Mouse (Mus musculus) heart, embryonic 13.5 days (tissue): Measurements from ENCODE around the gene Epb41l3. TPM values are rescaled to one million over a fixed set of nuclear protein-coding genes. Genes with fewer than 3 reads are reported as not detected.

Experiments used
- ATAC-seq: fragments of 200-750 bp; cut with Nextera tagmentation; 2 replicates; pipeline ENCODE4 v1.8.0; 2017; ENCODE audit warnings: moderate TSS enrichment; ENCODE audit not compliant: insufficient number of reproducible peaks, low FRiP score, low TSS enrichment; ENCODE audit errors: extremely low read depth
- H3K27ac ChIP-seq: fragments of 300-500 bp; sonication (generic); replicated peaks from 2 replicates; pipeline ENCODE4 v1.5.1; 2015; ENCODE audit warnings: moderate library complexity, mild to moderate bottlenecking, inconsistent platforms
- H3K27me3 ChIP-seq: fragments of 300-500 bp; sonication (generic); replicated peaks from 2 replicates; pipeline ENCODE4 v1.6.1; 2015; ENCODE audit warnings: mild to moderate bottlenecking, inconsistent platforms
- H3K36me3 ChIP-seq: fragments of 300-500 bp; sonication (generic); 2 replicates; pipeline ENCODE4 v1.6.1; 2015; ENCODE audit warnings: mild to moderate bottlenecking, inconsistent platforms
- H3K4me1 ChIP-seq: fragments of 300-500 bp; sonication (generic); 2 replicates; pipeline ENCODE4 v1.6.1; 2015; ENCODE audit warnings: inconsistent platforms
- H3K4me2 ChIP-seq: fragments of 300-500 bp; sonication (generic); 2 replicates; pipeline ENCODE4 v1.6.1; 2015; ENCODE audit warnings: inconsistent platforms, mild to moderate bottlenecking, moderate library complexity
- H3K4me3 ChIP-seq: fragments of 300-500 bp; sonication (generic); 2 replicates; pipeline ENCODE4 v1.5.1; 2015; ENCODE audit warnings: moderate library complexity, mild to moderate bottlenecking, inconsistent platforms
- H3K9ac ChIP-seq: fragments of 300-500 bp; sonication (generic); 2 replicates; pipeline ENCODE4 v1.6.1; 2015; ENCODE audit warnings: inconsistent platforms, mild to moderate bottlenecking, moderate library complexity
- H3K9me3 ChIP-seq: fragments of 300-500 bp; sonication (generic); 2 replicates; pipeline ENCODE4 v1.6.1; 2016; ENCODE audit warnings: inconsistent platforms
- WGBS: fragments of 180-500 bp; shearing (Covaris S2); methylation state at CpG from one replicate; pipeline ENCODE4 v1.1.7; 2015; ENCODE audit warnings: mixed read lengths; 5-methylcytosine and 5-hydroxymethylcytosine counted together
- polyA plus RNA-seq: library from polyadenylated mRNA; unstranded; fragments of >200 nt; fragmentation: Nextera tagmentation; extraction: Ambion mirVana; gene quantifications from 2 replicates; pipeline ENCODE4 v1.2.1, GENCODE M21; 2015

The Epb41l3 gene
- polyA plus RNA-seq, 1 experiment from 2014 or later: 98.4 TPM

DNA sequence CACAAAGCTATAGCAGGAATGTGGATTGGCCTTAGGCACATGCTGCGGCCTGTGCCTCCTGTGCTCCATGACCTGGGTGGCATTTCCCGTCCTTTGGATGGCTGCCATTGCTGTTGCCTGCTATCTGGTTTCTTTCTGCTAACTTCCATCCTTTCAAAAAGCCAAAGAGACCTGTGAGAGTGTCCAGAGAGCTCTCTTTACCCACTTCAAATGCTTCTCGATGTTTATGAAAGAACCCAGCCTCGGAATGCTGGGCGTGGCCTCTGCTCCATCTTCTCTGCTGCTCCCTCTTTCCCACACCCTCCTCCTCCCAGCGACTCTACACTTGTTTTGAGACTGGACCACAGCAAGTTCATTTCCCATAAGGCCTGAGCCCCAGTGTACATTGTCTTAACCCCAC, 120.3 kb downstream of the Epb41l3 start:
- Histone ChIP-seq H3K9ac (no peak overlapping the region), H3K27me3 (no peaks in the 10 kb centered on the region), H3K4me1 (peaks cover 80% of the 10 kb centered on the region), H3K27ac (peak overlapping the region; percentile 83), H3K9me3 (no peaks in the 10 kb centered on the region), H3K36me3 (no peaks in the 10 kb centered on the region), H3K4me3 (peak overlapping the region; percentile 16), H3K4me2 (peak overlapping the region; percentile 56)
- peak; percentile 16; the same call in 1 of the 2 replicates for ATAC-seq
- WGBS: 29% methylated on average over 6 of the region's 6 CpGs

DNA sequence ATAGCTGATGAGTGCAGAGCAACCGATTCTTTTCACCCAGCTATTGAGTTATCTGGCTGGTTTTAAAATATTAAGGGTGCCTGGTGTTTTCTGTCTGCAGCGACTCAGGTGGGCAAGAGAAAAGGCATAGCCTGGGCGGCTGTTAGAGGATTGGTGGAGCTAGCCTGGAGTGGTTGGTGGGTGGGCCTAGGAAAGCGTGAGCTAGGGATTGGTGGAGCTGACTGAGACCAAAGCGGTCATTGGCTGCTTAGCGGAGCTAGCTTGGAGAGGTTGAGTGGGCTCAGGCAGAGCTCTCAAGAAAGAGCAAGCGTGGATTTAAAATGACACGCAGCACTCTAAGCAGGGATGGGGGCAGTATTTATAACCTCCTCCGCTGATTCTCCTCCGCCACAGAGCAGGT, 121.2 kb downstream of the Epb41l3 start:
- Histone ChIP-seq H3K9me3 (no peaks in the 10 kb centered on the region), H3K27me3 (no peaks in the 10 kb centered on the region), H3K4me1 (peaks cover 77% of the 10 kb centered on the region), H3K36me3 (no peaks in the 10 kb centered on the region), H3K9ac (peak overlapping the region; percentile 30; the same call in 1 of the 2 replicates), H3K27ac (peak overlapping the region; percentile 83), H3K4me2 (peak overlapping the region; percentile 56), H3K4me3 (peak overlapping the region; percentile 16)
- 57% methylated on average over 10 of the region's 10 CpGs for WGBS
- ATAC-seq: peak; percentile 66; the same call in 1 of the 2 replicates

DNA sequence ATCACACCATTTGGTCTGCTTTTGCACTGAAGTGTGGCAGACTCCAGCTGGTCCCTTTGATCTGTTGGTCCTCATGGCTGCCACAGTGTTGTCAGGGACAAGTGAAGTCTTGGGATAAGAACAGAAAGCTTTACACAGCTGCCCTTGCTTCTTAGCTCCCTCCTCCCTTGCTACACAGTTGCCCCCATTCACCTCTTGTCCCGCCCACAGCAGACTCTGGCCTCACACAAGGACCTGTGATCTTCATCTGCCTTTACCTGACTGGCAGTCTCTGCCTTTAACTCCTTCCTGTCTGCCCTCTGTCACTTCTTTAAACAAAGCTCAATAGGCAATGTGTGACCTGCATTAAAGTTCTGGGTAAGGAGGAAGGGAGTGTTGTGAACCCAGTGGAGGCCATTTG, 123.3 kb downstream of the Epb41l3 start:
- no peaks in the 10 kb centered on the region for H3K27me3 ChIP-seq
- no peaks in the 10 kb centered on the region for H3K36me3 ChIP-seq
- no peak overlapping the region for H3K4me3 ChIP-seq
- H3K27ac ChIP-seq: no peak overlapping the region
- H3K4me2 ChIP-seq: no peak overlapping the region
- WGBS: 22% methylated on average over 1 of the region's 1 CpGs
- H3K9me3 ChIP-seq: no peaks in the 10 kb centered on the region
- no peak overlapping the region for H3K9ac ChIP-seq
- ATAC-seq: no peak
- peaks cover 58% of the 10 kb centered on the region for H3K4me1 ChIP-seq

DNA sequence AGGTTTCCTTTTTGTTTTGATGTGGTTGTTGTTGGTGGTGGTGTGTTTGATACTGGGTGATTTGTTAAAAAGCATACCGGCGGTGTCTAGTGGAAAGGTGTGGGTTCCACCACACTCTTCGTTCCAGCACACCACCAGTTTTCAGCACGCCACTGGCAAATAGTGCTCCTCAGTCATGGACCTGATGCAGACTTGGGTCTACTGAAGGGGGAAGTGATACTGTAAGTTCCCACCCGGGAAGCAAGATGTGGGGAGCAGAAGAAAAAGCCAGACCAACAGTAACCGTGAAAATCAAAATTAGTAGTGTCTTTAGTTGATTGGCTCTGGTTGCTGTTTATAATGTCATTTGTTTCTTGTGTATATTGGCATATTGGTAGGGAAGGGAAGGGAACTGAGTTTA, 124.3 kb downstream of the Epb41l3 start:
- Histone ChIP-seq H3K4me2 (no peak overlapping the region), H3K4me3 (no peak overlapping the region), H3K9me3 (no peaks in the 10 kb centered on the region), H3K27ac (no peak overlapping the region), H3K36me3 (no peaks in the 10 kb centered on the region), H3K27me3 (no peaks in the 10 kb centered on the region), H3K4me1 (peaks cover 48% of the 10 kb centered on the region), H3K9ac (no peak overlapping the region)
- ATAC-seq: no peak
- 81% methylated on average over 6 of the region's 6 CpGs for WGBS

DNA sequence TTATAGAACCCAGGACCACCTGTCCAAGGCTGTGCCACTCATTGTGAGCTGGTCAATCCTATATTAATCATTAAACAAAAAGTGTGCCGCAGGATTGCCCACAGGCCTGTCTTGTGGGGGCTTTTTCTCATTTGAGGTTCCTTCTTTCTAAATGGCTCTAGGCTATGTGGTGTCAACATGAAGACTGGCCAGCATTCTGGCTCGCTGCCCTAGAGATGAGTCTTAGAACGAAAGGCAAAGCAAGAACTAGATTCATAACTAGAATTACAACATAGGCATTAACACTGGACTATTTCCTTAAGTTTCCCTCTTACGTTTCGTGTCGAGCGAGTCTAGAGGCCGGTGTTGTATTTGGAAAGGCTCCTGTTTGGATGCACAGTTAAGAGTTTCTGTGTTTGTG, 125.5 kb downstream of the Epb41l3 start:
- H3K4me2 ChIP-seq: no peak overlapping the region
- 93% methylated on average over 8 of the region's 8 CpGs for WGBS
- H3K36me3 ChIP-seq: no peaks in the 10 kb centered on the region
- no peak overlapping the region for H3K4me3 ChIP-seq
- no peaks in the 10 kb centered on the region for H3K9me3 ChIP-seq
- no peak overlapping the region for H3K27ac ChIP-seq
- H3K27me3 ChIP-seq: no peaks in the 10 kb centered on the region
- H3K4me1 ChIP-seq: peaks cover 37% of the 10 kb centered on the region
- no peak for ATAC-seq
- no peak overlapping the region for H3K9ac ChIP-seq

DNA sequence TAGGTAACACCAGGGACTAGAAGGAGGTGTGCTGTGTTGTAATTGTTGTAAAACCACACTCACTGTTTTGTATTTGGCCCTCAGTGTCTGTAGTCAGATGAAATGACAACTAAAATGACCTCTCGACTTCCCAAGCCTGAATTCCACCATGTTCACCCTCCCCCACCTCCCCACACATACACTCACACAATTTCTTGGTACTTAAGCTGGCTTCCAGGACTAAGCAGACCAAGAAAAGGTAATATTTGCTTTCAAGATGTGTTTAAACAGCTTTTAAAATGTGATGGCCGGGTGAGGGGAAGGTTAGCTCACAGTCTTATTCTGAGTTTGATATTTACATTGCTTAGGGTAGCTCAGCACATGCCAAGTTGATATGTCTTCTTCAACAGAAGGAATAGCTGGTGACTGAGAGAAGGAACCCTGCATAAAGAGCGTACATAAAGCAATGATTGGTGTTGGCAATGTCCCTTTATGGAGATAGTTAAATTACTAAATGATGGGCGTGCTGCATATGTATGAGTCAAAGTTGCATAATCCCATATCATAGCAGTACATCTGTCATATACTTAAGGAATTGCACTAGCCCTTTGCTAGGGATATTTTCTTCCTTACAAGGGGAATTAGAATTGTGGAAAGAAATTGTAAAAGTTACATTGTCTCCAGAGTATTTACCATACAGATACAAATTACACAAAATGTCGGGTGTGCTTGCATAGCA, 130.0 kb downstream of the Epb41l3 start:
- H3K4me1 ChIP-seq: 0 out of 2 replicates have a peak, but pooled peaks cover 3% of the 10 kb centered on the region
- no peak for ATAC-seq
- H3K36me3 ChIP-seq: peaks cover 27% of the 10 kb centered on the region
- no peak overlapping the region for H3K4me2 ChIP-seq
- no peaks in the 10 kb centered on the region for H3K27me3 ChIP-seq
- H3K4me3 ChIP-seq: no peak overlapping the region
- 75% methylated on average over 5 of the region's 5 CpGs for WGBS
- no peak overlapping the region for H3K9ac ChIP-seq
- H3K9me3 ChIP-seq: no peaks in the 10 kb centered on the region
- no peak overlapping the region for H3K27ac ChIP-seq

DNA sequence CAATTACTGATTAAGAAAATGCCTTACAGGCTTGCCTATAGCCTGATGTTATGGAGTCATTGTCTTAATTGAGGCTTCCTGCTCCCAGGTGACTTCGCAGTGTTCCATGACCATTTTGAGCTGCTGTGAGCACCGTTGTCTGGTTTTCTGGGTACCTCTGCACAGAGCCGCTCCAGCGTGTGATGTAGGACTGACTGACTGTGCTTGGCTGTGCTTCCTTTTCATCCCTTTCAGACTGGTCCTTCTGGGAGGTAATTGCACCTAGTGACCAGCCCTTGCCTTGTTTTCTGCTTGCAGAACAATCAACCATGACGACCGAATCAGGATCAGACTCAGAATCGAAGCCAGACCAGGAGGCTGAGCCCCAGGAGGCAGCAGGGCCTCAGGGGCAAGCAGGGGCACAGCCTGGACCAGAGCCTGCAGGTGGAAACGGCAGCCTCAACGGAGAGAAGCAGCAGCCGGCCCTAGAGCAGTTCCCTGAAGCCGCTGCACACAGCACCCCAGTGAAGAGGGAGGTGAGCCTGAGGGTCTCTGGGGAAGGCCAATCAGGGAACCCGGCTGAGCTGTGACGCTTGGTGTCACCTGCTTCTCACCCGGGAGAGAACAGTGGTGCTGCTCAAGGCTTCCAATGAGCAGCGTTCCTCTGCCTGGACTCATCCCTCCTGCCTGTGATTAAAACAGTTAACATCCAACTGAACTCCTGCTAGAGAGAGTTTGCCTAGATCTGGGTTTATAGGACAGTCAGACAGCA, 132.3 kb downstream of the Epb41l3 start:
- 69% methylated on average over 15 of the region's 15 CpGs for WGBS

DNA sequence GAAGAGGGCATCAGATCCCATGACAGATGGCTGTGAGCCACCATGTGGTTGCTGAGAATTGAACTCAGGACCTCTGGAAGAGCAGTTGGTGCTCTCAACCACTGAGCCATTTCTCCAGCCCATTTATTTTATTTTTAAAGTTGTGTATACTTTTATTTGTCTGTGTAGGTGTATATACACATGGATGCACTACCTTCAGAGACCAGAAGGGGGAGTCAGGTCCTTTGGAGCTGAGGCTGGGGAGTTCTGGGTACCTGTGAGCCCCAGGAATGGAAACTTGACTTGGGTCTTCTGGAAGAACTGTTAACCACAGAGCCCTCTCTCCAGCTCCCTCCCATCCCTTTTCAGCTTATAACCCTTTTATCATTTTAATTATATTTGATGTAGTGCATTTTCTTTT, 135.6 kb downstream of the Epb41l3 start:
- Histone ChIP-seq H3K36me3 (peaks cover 70% of the 10 kb centered on the region), H3K9me3 (0 out of 2 replicates have a peak, but pooled peaks cover 3% of the 10 kb centered on the region)
- ATAC-seq: no peak

More for the DNA sequence above, 132.3 kb downstream of the Epb41l3 start:
- H3K36me3 ChIP-seq: peaks cover 39% of the 10 kb centered on the region
- 0 out of 2 replicates have a peak, but pooled peaks cover 3% of the 10 kb centered on the region for H3K4me1 ChIP-seq
- H3K27ac ChIP-seq: no peak overlapping the region
- no peak overlapping the region for H3K4me3 ChIP-seq
- no peak for ATAC-seq
- H3K9ac ChIP-seq: no peak overlapping the region
- no peaks in the 10 kb centered on the region for H3K27me3 ChIP-seq
- H3K4me2 ChIP-seq: no peak overlapping the region
- H3K9me3 ChIP-seq: no peaks in the 10 kb centered on the region

DNA sequence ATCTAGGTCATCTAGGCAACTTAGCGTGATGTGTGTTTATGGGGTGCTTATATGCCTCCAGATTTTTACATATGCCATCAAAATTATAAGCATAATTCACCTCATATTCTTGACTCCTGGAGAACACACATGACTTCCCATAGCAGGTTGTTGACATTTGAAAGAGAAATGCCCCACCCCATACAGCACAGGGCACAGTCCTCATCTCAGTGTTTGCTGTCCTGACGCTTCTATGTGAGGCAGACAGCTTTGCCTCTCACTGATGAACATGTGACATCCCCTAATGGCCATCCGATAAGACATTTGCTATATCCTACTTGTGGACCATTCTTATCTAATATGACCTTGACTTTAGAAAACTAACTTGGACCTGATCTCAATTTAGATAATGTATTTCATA, 140.6 kb downstream of the Epb41l3 start:
- no peak overlapping the region for H3K9ac ChIP-seq
- peaks cover 64% of the 10 kb centered on the region for H3K36me3 ChIP-seq
- no peak for ATAC-seq
- 0 out of 2 replicates have a peak, but pooled peaks cover 3% of the 10 kb centered on the region for H3K9me3 ChIP-seq
- no peak overlapping the region for H3K4me2 ChIP-seq
- no peaks in the 10 kb centered on the region for H3K27me3 ChIP-seq
- 83% methylated on average over 3 of the region's 3 CpGs for WGBS
- H3K27ac ChIP-seq: no peak overlapping the region
- no peak overlapping the region for H3K4me3 ChIP-seq
- H3K4me1 ChIP-seq: peaks cover 15% of the 10 kb centered on the region

More for the DNA sequence above, 135.6 kb downstream of the Epb41l3 start:
- no peak overlapping the region for H3K27ac ChIP-seq
- no peak overlapping the region for H3K9ac ChIP-seq
- no peak overlapping the region for H3K4me2 ChIP-seq
- no peak overlapping the region for H3K4me3 ChIP-seq
- H3K4me1 ChIP-seq: no peaks in the 10 kb centered on the region
- H3K27me3 ChIP-seq: no peaks in the 10 kb centered on the region

DNA sequence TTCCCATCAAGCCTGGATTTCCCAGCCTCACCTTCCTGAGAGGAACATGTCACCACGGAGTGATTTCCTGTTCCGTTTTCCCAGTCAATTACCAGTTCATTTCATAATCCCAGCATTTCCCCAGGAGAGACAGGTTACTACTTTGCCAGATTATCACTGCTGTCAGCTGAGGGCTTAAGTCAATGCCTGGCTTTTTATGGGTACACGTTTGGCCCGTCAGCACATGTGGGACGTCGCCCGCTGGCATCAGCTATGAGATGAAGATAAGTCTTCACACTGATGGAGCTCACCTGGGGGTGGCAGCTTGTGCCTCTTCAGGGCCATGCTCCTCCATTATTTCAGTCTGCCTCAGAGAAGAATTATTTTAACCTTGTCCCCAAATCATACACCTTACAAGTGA, 145.4 kb downstream of the Epb41l3 start:
- Histone ChIP-seq H3K4me1 (peaks cover 46% of the 10 kb centered on the region), H3K27me3 (no peaks in the 10 kb centered on the region), H3K36me3 (peaks cover 36% of the 10 kb centered on the region), H3K9ac (no peak overlapping the region), H3K4me3 (no peak overlapping the region), H3K27ac (no peak overlapping the region; the same call in 1 of the 2 replicates), H3K4me2 (no peak overlapping the region), H3K9me3 (no peaks in the 10 kb centered on the region)
- WGBS: 58% methylated on average over 7 of the region's 7 CpGs
- no peak for ATAC-seq

DNA sequence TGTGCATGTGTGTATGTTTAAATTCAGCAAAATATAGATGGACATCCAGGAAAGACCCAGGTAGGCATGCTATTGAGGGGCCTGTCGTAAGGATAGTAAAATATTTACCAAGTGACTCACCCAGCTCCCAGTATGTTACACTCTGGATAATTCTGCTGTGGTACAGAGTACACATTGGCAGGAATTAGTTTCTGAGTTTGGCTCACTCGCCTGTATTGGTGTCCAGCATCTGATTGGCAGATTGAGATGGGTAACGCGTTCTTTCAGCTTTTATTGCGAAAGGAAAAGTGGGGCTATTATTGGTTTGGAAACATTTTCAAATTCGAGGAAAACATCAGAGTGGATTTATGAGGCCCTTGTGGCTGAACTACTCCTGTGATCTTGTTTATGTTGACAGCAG, 145.9 kb downstream of the Epb41l3 start:
- Histone ChIP-seq H3K4me2 (no peak overlapping the region), H3K27ac (no peak overlapping the region), H3K9me3 (no peaks in the 10 kb centered on the region), H3K4me1 (peaks cover 51% of the 10 kb centered on the region), H3K9ac (no peak overlapping the region), H3K36me3 (peaks cover 32% of the 10 kb centered on the region), H3K4me3 (no peak overlapping the region), H3K27me3 (no peaks in the 10 kb centered on the region)
- 73% methylated on average over 6 of the region's 6 CpGs for WGBS
- ATAC-seq: no peak
